Mouse (Mus musculus): Measurements from ENCODE around the gene Sept9. TPM values are rescaled to one million over a fixed set of nuclear protein-coding genes. Genes with fewer than 3 reads are reported as not detected.
A peak's percentile ranks its signal among the peaks of the same experiment; 100 is the strongest.

Gene Sept9
- polyA plus RNA-seq, 1 experiment from 2014 or later = 220 TPM

DNA sequence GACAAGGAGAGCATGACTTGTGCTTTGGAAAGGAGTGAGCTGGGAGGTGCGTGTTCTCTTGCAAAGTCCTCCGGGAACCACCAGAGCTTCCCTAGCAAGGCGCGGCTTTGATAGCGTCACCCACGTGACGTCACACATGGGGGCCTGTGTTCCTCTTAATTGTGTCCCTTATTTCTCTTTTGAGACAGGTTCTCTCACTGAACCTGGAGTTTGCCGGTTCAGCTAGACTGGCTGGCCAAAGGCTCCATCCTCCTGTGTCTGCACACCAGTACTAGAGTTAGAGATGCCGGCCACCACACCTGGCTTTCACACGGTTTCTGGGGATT lies 86.1 kb downstream of the Sept9 start:
- no peak for DNase-seq (ENCODE audit: low spot score)

DNA sequence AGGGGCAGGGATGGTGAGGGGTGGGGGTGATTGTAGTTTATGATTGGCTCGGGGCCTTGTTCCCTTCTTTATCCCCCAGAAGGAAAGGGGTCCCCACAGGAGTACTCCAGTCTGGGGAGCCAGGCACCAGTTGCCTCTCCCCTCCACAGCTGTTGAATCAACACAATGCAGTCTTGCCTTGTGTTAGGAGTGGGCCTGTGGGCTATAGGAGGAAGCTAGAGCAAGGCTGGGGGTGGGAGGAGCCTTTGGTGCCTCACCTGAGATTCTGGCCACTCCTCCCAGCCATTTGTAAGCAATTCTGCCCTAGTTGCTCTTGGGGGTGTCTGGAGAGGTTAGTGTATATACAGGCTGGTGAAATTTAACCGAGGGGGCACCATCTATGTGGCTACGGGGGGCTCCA lies 88.3 kb downstream of the Sept9 start:
- peak; percentile 54 for DNase-seq (ENCODE audit: low spot score)

DNA sequence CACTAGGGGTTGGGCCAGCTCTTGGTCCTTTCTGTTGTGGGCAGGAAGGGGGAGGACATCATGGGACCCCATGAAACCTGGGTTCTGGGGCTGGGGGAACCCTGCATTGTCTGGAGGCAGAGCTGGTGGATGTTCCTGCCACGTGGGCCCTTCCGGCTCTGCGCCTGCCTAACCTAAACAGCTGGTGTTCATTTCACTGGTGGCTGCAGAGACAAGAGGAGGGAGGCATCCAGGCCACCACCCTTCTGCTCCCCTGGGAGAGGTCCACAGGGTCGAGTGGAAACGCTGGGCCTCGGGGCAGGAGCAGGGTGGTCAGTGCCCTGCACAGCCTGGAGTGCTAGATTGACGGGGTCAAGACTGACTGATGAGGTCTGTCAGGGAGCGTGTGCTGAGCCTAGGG lies 89.3 kb downstream of the Sept9 start:
- DNase-seq (ENCODE audit: low spot score) = no peak

DNA sequence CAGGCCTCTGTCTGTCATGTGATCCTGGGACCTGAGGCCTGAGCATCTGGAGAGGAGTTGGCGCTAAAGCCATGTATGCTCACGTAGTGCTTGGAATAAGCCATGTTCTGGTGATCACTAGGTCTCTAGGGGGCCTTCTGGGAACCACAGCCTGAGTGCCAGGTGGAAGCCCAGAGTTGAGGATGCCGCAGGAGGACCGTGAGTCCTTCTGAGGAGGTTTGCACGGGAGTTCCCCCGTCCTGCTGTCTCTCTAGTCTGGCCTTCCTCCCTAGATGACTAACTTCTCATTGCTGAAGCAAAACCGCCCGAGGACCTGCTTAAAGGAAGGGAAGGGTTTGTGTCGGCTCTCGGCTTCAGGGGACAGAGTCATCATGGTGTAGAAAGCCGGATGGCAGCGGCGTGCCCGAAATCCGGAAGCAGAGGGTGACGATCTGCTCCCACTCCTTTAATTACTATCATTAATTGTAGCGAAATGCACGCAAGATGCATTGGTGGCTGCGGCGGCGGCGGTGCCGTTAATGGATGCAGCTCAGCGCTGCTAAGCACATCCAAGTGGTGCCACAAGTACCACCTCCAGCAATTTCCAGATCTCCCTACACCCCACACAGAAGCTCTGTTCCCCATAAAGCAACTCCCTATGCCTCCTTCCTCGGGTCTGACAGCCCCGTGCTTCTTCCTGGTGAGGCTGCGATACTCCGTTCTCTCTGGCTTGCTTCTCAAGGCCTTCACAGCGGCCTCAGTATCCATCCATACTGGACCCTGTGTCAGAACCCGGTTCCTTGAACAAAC lies 92.0 kb downstream of the Sept9 start:
- no peak for DNase-seq (ENCODE audit: low spot score)

DNA sequence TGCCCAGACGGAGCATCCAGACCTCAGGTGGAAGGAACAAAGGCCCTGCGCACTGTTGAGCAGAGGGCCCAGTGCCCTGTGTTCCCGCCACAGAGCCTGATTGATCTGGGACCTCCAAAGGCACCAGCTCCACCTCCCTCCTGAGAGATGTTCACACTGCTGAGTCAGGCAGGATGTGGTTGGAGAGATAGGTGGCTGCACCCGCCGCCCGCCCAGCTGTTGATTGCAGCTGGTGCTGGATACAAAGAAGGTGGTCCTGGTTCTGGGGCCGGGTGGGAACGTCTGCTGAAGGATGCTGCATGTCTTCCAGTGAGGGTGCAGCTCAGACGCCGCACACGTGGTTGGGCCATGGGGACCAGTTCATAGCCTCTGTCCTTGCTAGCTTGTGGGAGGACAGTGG lies 93.0 kb downstream of the Sept9 start:
- peak; percentile 98 for DNase-seq (ENCODE audit: low spot score)

DNA sequence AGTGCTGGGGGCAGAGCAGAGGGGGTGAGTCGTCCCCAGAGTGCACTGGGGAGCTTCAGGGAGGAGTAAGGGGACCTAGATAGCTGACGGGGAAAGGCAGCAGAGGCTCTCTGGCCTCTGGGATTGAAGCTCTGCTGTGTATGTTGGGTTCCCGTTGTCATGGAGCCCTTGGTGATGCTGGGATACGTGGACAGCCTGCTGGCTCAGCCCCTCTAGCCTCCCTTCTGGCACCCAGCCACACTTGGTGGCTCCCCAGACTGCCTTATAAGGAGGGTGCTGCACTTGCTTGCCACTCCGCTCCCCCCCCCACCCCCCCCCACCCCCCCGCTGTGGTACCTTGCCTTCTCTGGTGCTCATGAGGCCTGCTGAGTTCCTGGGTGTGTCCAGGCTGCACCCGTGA lies 95.8 kb downstream of the Sept9 start:
- no peak for DNase-seq (ENCODE audit: low spot score)

DNA sequence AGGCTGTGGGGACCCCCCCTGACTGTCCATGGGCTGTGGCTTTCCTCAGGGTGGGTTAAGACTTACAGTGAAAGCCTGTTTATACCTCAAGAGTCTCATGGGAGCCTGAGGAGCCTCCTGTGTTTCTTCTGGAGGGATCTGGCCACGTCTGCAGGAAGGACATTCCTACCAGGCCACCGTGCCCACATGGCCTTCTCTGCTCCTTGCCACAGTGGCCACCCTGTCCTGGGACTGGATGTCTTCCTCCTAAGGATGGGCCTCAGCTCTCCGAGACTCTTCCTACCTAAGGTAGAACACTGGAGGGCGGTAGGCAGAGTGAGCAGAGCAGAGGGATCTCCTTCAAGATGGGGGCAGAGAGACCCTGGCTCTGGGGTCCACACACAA lies 96.6 kb downstream of the Sept9 start:
- DNase-seq (ENCODE audit: low spot score) = no peak

DNA sequence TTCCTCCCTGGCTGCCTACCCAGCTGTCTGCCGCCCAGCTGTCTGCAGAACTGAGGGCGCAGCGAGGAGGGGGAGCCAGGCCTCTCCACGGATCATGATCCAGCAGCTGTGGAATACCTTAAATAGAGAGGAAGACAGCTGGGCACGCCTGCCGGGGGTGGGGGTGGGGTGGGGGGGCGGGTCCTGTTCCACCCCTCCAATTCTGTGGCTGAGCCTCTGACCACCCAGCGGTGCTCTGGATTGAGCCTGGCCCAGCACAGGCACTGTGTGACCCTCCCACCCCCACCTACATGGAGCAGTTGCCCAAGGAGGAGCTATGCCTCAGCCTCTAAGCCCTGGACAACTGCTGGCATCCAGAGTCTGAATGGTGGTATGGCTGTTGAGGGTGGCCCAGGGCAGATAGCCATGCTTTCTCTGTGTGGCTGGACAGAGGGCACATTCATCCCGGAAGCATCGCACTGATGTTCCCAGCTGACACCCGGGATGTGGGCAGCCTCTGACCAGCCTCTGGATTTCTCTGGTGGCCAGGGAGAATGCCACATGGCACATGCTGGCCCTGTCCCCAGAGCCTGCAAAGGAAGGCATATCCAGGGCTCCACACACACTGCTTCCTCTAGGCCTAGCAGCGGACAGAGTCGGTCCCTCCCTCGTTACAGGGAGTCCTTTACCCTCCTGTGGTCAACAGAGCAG lies 97.2 kb downstream of the Sept9 start:
- no peak for DNase-seq (ENCODE audit: low spot score)

DNA sequence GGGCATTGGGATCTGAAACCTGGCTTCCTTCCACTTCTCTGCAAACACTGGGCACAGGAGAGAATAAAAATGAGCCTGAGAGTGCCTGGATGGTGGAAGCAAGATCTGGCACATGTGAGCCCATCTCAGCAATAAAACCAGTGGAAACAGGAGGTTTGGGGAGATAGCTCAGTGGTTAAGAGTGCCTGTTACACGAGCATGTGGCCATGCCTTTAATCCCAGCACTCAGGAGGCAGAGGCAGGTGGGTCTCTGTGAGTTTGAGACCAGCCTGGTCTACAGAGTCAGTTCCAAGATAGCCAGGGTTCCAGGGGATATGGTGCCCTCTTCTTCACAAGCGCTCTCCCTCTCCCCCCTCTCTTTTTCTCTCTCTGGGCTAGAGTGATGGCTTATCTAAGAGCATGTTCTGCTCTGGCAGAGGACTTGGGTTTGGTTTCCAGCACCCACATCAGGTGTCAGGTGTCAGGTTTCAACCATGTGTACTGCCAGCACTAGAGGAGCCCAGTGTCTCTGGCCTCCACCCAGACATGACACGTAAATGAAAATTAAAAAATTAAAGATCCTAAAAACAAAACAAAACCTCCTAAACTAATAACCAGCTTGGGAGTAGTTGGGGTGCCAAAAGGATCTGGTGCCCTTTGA lies 97.8 kb downstream of the Sept9 start:
- no peak for DNase-seq (ENCODE audit: low spot score)

DNA sequence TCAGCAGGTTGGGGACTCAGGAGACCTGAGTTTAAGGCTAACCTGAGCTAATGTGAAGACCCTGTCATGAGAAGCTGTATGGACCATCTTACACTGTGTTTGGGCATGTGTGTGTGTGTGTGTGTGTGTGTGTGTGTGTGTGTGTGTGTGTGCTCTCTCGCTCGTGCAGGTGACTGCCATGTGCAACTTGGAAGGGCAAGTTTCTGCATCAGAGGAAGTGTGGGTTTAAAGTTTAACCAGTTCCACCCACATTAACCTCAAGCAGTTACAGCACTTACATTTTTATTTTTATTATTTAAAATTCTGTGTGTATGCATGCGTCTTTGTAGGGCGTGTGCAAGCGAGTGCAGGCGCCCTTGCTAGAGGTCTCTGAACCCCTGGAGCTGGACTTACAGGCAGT lies 100.3 kb downstream of the Sept9 start:
- peak; percentile 71 for DNase-seq (ENCODE audit: low spot score)

DNA sequence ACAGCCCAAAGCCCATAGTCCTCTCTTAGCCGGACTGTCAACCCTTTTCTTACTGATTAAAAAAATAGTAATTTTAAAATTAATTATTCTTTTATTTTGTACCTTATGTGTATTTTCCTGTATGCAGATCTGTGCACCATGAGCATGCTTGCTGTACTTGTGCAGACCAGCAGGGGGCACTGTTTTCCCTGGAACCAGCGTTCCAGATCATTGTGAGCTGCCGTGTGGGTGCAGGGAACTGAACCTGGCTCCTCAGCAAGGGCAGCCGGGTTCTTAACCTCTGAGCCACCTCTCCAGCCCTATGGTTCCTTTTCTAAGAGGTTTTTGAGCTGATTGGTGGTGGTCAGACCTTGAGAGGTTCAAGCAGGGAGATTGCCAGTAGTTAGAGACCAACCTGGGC lies 101.3 kb downstream of the Sept9 start:
- no peak for DNase-seq (ENCODE audit: low spot score)

DNA sequence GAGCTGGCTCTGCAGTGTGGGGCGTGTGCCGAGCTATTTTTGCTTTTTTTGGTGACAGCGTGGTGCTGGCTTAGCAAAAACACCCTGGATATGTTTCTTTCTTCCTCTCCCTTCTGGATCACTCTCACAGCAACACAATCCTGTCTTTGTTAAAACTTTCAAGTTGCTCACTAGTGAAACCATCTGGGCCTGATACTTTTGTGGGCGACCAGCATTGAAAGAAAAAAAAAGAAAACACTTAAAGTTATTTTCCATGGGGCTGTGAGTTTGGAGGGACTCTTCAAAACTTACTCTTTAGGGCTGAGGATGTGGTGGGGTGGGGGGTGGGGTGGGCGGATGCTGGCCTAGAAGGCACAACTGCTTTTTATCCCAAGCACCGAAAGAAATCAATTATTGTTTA lies 102.3 kb downstream of the Sept9 start:
- peak; percentile 65 for DNase-seq (ENCODE audit: low spot score)

DNA sequence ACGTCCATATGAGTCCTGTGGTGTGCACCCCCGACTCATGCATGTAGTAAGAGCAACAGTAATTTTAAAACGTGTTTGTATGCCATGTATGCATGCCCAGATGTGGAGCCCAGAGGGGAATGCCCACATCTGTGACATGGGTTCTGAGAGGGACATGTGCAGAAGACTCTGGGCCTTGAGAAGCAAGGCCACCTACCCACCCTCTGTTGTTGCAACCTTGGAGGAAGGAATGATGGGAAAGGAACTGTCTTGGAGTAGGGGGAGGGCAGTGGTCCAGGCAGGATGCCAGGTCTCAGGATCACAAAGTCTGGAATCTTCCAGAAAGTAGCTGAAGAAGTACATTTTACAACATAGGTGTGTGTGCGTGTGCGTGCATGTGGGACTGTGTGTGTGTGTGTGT lies 102.9 kb downstream of the Sept9 start:
- DNase-seq (ENCODE audit: low spot score) = no peak

DNA sequence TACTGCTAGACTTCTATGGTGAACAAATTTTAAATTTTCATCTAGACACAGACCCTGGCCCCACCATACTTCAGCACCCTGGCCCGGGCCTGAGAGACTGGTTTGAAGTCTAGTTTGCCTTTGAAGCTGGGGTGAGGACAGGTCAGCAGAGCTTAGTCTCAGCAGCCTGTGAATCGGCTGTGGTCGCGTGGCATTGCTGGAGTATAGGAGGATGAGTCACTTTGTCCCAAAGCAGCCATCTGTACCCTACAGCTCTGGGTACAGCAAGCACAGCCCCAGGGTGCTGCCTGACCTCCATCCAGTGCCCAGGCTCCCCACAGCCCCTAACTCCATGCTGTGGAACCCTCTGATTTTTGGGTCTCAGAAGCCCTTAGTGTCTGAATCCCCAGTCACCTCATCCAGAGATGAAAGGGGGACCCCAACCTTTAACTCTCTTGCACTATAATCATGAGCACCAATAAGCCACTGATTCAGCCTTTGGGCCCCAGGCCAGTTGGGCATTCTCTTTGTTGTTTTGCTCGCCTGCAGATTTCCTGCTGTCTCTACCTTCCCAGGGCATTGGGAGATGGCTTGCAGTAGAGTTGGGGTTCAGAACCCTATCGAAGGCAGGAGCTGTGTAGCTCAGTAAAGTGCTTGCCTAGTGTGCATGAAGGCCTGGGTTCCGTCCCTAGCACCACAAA lies 106.2 kb downstream of the Sept9 start:
- no peak for DNase-seq (ENCODE audit: low spot score)

DNA sequence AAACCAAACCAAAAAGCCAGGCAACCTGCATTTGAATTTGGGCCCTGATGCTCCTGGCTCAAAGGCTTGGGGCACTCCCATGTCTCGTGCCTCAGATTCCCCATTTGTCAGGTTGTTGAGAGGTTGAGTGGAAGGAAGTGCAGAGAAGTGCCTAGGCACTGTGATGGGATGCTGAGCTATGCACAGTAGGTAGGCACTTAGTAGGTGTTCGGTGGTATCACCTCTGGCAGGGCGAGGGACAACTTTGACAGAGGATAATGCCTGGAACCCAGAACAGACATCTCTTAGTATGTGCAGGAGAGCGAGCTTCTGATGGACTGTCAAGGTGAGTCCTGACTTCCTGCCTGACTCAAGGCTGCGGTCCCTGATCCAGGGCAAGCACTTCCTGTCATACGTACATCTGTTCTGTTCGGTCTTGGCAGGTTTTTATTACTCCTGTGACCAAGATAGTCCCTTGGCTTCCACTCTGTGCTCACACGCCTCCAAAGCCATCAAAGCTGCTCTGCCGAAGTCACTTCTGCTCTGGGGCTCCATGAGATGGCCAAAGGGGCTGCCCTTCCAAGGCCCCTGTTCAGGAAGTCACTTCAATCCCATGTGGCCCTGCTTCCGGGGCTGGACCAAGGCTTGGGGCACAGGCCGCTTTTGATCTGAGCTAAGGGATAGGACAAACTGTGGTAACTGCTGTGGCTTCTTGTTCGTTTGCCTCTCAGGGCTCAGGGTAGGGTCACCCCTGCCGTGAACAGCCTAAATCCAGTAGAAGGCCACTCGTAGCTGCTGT lies 107.0 kb downstream of the Sept9 start:
- DNase-seq (ENCODE audit: low spot score) = peak; percentile 62

DNA sequence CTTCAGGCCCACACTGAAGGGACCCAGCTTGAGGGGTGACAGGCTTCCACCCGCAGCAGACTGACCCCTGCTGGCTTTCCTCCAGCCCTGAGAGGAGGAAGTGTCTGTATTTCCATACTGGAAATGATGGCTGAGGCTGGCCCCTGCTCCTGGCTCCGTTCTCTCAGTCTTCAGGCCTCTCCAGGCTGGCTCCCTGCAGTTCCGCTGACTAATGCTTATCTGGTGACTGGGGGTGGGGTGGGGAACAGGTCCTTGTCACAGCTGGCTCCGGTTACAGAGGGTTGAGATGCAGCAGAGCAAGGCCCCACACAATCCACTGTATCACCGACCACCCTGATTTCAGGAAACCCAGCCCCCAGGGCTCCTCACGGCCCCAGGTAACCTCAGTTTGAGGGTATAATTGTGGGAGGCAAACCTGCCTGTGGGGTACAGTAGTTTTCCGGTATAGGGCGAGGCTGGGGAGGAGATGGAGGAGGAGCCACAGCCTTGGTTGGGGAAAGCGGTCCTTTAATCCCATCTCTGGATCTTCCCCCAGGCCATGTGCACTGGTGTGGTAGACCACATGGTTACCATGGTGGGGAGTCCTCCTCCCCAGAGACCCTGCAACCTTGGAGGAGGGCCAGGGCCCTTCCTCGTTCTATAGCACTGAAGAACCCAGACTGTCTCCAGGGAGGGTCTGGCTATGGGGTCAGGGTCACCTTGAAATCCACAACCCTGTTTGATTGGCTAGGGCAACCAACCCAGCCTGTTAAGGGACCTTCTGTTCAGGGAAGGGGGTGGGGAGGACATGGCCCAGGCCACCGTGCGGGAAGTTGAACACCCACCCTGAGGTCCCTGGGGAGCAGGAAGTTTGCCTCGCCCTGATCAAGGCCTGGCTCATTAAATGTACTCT lies 108.7 kb downstream of the Sept9 start:
- DNase-seq (ENCODE audit: low spot score) = peak; percentile 78

DNA sequence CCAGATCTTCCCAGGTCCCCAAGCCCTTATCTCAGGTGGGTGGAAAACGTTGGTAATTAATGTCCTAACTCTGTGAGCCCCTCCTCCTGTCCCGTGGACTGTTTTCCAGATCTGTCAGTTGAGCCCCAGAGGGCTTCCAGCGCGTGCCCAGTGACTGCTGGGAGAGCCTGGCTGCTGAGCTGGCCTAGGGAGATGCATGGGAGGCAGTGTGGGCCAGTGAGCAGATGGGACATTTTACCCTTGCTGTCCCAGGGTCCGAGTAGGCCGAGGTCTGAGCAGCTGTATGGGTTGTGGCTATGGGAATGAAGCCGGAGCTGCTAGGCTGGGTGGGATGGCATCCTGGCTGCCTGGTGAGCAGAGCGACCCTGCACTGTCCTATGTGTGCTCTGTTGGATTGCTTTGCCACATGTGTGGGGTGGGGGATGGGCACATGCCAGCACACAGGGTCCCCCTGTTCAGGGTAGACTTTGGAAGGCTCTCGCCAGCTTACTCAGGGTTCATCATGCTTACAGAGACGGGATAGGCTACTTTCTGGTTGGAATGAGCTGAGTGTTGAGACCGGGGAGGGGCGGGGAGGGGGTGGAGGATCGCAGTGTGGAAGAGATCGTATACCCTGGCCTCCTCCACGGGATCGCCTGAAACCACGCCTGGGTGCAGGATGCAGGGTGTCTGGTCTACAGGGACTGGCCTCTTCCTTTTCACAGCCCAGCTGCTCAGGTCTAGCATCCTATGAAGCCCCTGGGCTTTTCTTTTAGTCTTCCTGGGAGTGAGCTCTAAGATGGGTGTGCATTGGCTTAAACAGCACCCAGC lies 109.9 kb downstream of the Sept9 start:
- DNase-seq (ENCODE audit: low spot score) = no peak

DNA sequence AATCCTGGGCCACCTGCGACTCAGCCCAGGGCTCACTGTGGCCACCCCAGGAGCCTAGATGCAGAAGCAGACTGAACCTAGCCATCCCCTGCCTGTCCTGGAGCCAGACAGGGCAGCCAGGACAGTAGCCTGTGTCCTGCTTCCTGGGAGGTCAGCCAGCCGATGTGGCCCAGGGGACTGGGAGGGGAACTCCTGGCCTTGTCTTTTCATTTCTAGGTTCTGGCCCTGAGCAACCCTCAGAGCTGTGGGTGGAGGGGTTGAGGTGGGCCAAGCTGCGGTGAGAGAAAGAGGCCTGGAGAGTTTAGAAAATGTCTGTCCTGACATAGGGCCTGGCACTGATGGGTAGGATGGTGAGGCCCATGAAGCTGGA lies 110.4 kb downstream of the Sept9 start:
- DNase-seq (ENCODE audit: low spot score) = no peak

DNA sequence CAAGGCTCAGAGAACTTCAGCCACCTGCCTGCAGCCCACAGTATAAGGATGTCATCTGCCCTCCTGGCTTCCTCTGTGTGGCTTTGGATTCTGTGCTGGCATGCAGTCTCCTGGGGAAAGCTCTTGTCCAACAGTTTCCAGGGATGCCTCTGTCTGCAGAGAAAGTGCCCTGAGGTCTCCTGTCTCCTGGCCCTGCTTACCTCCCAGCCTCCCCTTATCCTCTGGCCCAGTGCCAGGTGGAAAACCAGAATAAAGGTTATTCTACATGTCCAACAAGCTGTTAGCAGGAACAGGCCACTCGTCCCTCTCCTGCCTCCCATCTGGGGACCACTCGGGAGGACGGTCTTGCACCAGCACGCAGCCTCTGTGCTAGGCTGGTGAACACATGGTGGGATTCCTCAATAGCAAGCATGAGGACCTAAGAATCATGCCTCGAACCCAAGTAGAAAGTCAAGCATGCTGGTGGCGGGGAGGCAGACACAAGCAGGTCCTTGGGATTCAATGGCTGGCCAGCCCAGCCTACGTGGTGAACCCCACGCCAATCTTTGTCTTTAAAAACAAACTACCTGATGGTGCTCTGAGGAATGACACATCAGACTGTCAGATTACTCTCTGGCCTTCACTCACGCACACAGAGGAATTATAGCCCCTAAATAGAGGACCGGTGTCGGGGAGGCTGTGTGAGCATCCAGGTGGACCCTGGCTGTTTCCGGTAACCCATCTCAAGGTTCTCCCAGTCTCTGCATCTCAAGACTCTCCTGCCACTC lies 111.1 kb downstream of the Sept9 start:
- no peak for DNase-seq (ENCODE audit: low spot score)
